In genomic region chr6:21818107-21818807, GRCm38 (mm10) we compare ENCODE assay signal across 17 mouse cellular contexts. TPM values are rescaled to one million over a fixed set of nuclear protein-coding genes. Genes with fewer than 3 reads are reported as not detected.
A peak's percentile ranks its signal among the peaks of the same experiment; 100 is the strongest.
DNase-seq lines count a peak whose midpoint lies in the region; ATAC-seq and TF ChIP-seq lines count a peak whose summit lies in the region.
"Had no signal": no experiment of that assay in that cellular context is flagged by ENCODE, and none has a peak within 500 bp of the region (broad histone marks: within the 10 kb centered on the region; RNA-seq: fewer than 3 reads in every experiment).

No protein-coding gene starts in this region.

- no peak for TF ChIP-seq POLR2A in kidney, adult 2 months (IDR thresholded peaks at IDR 0.05; ENCODE audit: low read depth, low read length)

- ATAC-seq in intestine, embryonic 15.5 days: peak; percentile 46; the same call in 1 of the 2 replicates
- ATAC-seq in stomach, postnatal 0 days (ENCODE audit: low FRiP score, low TSS enrichment): no peak
- ATAC-seq: CD4-positive, CD25-positive, alpha-beta regulatory T cell, adult 4 months; forebrain, embryonic 16.5 days had no signal

- no peaks in the 10 kb centered on the region for H3K9me3 ChIP-seq in intestine, embryonic 15.5 days
- H3K9me3 ChIP-seq in stomach, postnatal 0 days (ENCODE audit: control insufficient read depth, low read length): no peaks in the 10 kb centered on the region
- H3K9me3 ChIP-seq: embryonic facial prominence, embryonic 10.5 days had no signal

- H3K4me1 ChIP-seq in kidney, adult 2 months (ENCODE audit: control insufficient read depth, insufficient read depth, low read length): 0 out of 2 replicates have a peak, but pooled peaks cover 1% of the 10 kb centered on the region
- H3K4me1 ChIP-seq in intestine, embryonic 15.5 days (replicated peaks): peaks cover 8% of the 10 kb centered on the region
- no peaks in the 10 kb centered on the region for H3K4me1 ChIP-seq in stomach, postnatal 0 days (replicated peaks; ENCODE audit: control insufficient read depth, insufficient read depth)

- no peak for TF ChIP-seq EP300 in stomach, postnatal 0 days (optimal IDR thresholded peaks at IDR 0.05)

- no peak overlapping the region for H3K9ac ChIP-seq in intestine, embryonic 15.5 days
- no peak overlapping the region for H3K9ac ChIP-seq in stomach, postnatal 0 days (ENCODE audit: low read length)
- H3K9ac ChIP-seq: limb, embryonic 13.5 days; neural tube, embryonic 13.5 days had no signal

- peak; percentile 29 for DNase-seq in kidney, adult 2 months
- no peak for DNase-seq in kidney, adult 11 months
- DNase-seq in lung, postnatal 36 days: peak; percentile 38
- DNase-seq in lung, postnatal 10 days: no peak
- no peak for DNase-seq in stomach, postnatal 0 days (ENCODE audit: low spot score)
- DNase-seq in right cerebral cortex, adult 2 months (ENCODE audit: low spot score in 2 of 2): no peak
- DNase-seq: adrenal gland, postnatal 25 days; cerebellum, postnatal 10 days; kidney, adult 8-10 months; right cerebral cortex, postnatal 4 days had no signal

- H3K27ac ChIP-seq in kidney, adult 2 months (ENCODE audit: insufficient read depth, low read depth, low read length): no peak overlapping the region
- peak overlapping the region; percentile 27; the same call in 1 of the 2 replicates for H3K27ac ChIP-seq in intestine, embryonic 15.5 days
- H3K27ac ChIP-seq in stomach, postnatal 0 days (replicated peaks): no peak overlapping the region
- H3K27ac ChIP-seq: embryonic facial prominence, embryonic 10.5 days; limb, embryonic 13.5 days; neural tube, embryonic 13.5 days had no signal

- no peaks in the 10 kb centered on the region for H3K36me3 ChIP-seq in kidney, adult 2 months (ENCODE audit: control insufficient read depth, insufficient read depth, low read length)
- H3K36me3 ChIP-seq in intestine, embryonic 15.5 days: 0 out of 2 replicates have a peak, but pooled peaks cover 2% of the 10 kb centered on the region
- no peaks in the 10 kb centered on the region for H3K36me3 ChIP-seq in stomach, postnatal 0 days (ENCODE audit: control insufficient read depth, insufficient read depth, low read length)

- peak; percentile 46; the same call in 1 of the 2 replicates for TF ChIP-seq CTCF in kidney, adult 2 months (conservative IDR thresholded peaks at IDR 0.05; ENCODE audit: insufficient read depth, insufficient read length, low read depth, low read length)
- TF ChIP-seq CTCF in stomach, postnatal 0 days (IDR thresholded peaks at IDR 0.05; ENCODE audit: low read depth): peak; percentile 61

- no peak overlapping the region for H3K4me3 ChIP-seq in kidney, adult 2 months (ENCODE audit: insufficient read depth, low read depth, low read length)
- no peak overlapping the region for H3K4me3 ChIP-seq in intestine, embryonic 15.5 days (replicated peaks)
- H3K4me3 ChIP-seq in stomach, postnatal 0 days (ENCODE audit: low read depth, low read length): no peak overlapping the region
- H3K4me3 ChIP-seq: embryonic facial prominence, embryonic 10.5 days; limb, embryonic 13.5 days; neural tube, embryonic 13.5 days had no signal

- H3K27me3 ChIP-seq in kidney, adult 2 months (replicated peaks; ENCODE audit: control insufficient read depth, insufficient read depth, low read length): no peaks in the 10 kb centered on the region
- no peaks in the 10 kb centered on the region for H3K27me3 ChIP-seq in intestine, embryonic 15.5 days (replicated peaks)
- H3K27me3 ChIP-seq in stomach, postnatal 0 days (ENCODE audit: control insufficient read depth, insufficient read depth, low read length): no peaks in the 10 kb centered on the region
- H3K27me3 ChIP-seq: limb, embryonic 13.5 days; neural tube, embryonic 13.5 days had no signal

- 54% methylated on average over 5 of the region's 5 CpGs for WGBS in kidney, adult 2 months
- 21% methylated on average over 5 of the region's 5 CpGs for WGBS in intestine, embryonic 15.5 days
- 24% methylated on average over 5 of the region's 5 CpGs for WGBS in stomach, postnatal 0 days

- no peak overlapping the region for H3K4me2 ChIP-seq in intestine, embryonic 15.5 days (replicated peaks)
- H3K4me2 ChIP-seq in stomach, postnatal 0 days (replicated peaks; ENCODE audit: low read depth): no peak overlapping the region
- H3K4me2 ChIP-seq: heart, embryonic 11.5 days; limb, embryonic 13.5 days; neural tube, embryonic 13.5 days had no signal

RNA-seq across cellular contexts. Expression of gene Tspan12, which starts 34.1 kb away (rescaled TPM):
- 17.2 and 21.7 TPM in 2 replicates for polyA plus RNA-seq in kidney, adult 2 months (2012; rRNA removed)
- 72.9 and 80.5 TPM in 2 replicates for polyA plus RNA-seq in intestine, embryonic 15.5 days (2015; fragmentation: Nextera tagmentation; extraction: Ambion mirVana)
- polyA plus RNA-seq in stomach, postnatal 0 days (2015; fragmentation: Nextera tagmentation; extraction: Ambion mirVana): 25.0 TPM in 2 replicates
- polyA plus RNA-seq: CD4-positive, CD25-positive, alpha-beta regulatory T cell, adult 4 months had no signal

Comparison
In these comparisons a context has a peak if more than half of its experiments do, and no peak if none do; other contexts are left out.
1. DNase-seq: peak in kidney, adult 2 months (single experiment) and lung, postnatal 36 days (single experiment); none in kidney, adult 11 months (single experiment), lung, postnatal 10 days (single experiment), stomach, postnatal 0 days (single experiment) and right cerebral cortex, adult 2 months (0 of 2).